Mouse (Mus musculus): ENCODE results near the gene Chst13. TPM values are rescaled to one million over a fixed set of nuclear protein-coding genes. Genes with fewer than 3 reads are reported as not detected.

Chst13 gene
- polyA plus RNA-seq, 1 experiment: not detected

DNA sequence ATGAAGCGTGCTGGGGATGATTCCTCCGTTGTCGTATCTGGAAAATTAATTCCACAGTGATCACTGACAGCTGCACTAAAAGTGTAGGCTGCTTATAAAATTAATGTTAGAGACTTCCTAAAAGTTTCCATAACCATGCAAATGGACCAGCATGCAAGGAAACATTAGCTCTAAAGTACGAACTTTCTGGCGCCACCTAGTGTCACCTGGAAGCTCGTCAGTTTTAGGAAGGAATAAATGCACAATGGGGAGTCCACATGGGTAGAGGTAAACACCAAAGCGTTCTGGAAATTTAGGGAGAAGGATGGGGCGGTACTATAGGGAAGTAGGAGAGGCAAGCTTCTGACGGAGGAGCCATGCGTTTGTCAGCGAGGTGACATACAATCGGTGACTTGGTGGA, 36.7 kb downstream of the Chst13 start:
- no peaks in the 10 kb centered on the region for H3K4me1 ChIP-seq (ENCODE audit: control insufficient read depth, insufficient read depth, low read length)
- H3K27ac ChIP-seq (ENCODE audit: insufficient read depth, low read length): no peak overlapping the region
- TF ChIP-seq CTCF (IDR thresholded peaks at IDR 0.05; ENCODE audit: borderline replicate concordance, insufficient read depth, low read length): no peak
- H3K4me3 ChIP-seq (ENCODE audit: insufficient read depth, low read length): no peak overlapping the region

Other genes with a start within 250 kb of the Chst13 start
- gene Vmn1r49, start 246.7 kb downstream of the Chst13 start, polyA plus RNA-seq (2011; ENCODE audit: insufficient read length, low read depth, missing spikeins): not detected in 2 replicates
- not detected in 2 replicates for gene Vmn1r50, start 223.8 kb downstream of the Chst13 start, polyA plus RNA-seq (2011; ENCODE audit: insufficient read length, low read depth, missing spikeins)
- gene Vmn1r51, start 202.6 kb downstream of the Chst13 start, polyA plus RNA-seq (2011; ENCODE audit: insufficient read length, low read depth, missing spikeins): not detected in 2 replicates
- not detected in 2 replicates for gene Vmn1r52, start 150.4 kb downstream of the Chst13 start, polyA plus RNA-seq (2011; ENCODE audit: insufficient read length, low read depth, missing spikeins)
- not detected in 2 replicates for gene V1ra8, start 122.4 kb downstream of the Chst13 start, polyA plus RNA-seq (2011; ENCODE audit: insufficient read length, low read depth, missing spikeins)
- gene Vmn1r53, start 100.7 kb downstream of the Chst13 start, polyA plus RNA-seq (2011; ENCODE audit: insufficient read length, low read depth, missing spikeins): not detected in 2 replicates
- gene Vmn1r54, start 78.9 kb downstream of the Chst13 start, polyA plus RNA-seq (2011; ENCODE audit: insufficient read length, low read depth, missing spikeins): not detected in 2 replicates
- gene BC048671, start 24.0 kb downstream of the Chst13 start, polyA plus RNA-seq (2011; ENCODE audit: insufficient read length, low read depth, missing spikeins): not detected in 2 replicates
- gene Uroc1, start 8.1 kb upstream of the Chst13 start, polyA plus RNA-seq (2011; ENCODE audit: insufficient read length, low read depth, missing spikeins): not detected in 2 replicates
- gene Zxdc, start 44.3 kb upstream of the Chst13 start, polyA plus RNA-seq (2011; ENCODE audit: insufficient read length, low read depth, missing spikeins): 14.2 and 14.7 TPM in 2 replicates
- gene Cfap100, start 103.6 kb upstream of the Chst13 start, polyA plus RNA-seq (2011; ENCODE audit: insufficient read length, low read depth, missing spikeins): 0.95 and 3.1 TPM in 2 replicates
- 1.1 and 1.8 TPM in 2 replicates for gene Klf15, start 137.4 kb upstream of the Chst13 start, polyA plus RNA-seq (2011; ENCODE audit: insufficient read length, low read depth, missing spikeins)
- 3.1 and 4.0 TPM in 2 replicates for gene Aldh1l1, start 161.2 kb upstream of the Chst13 start, polyA plus RNA-seq (2011; ENCODE audit: insufficient read length, low read depth, missing spikeins)

Data from embryonic fibroblast, embryonic 13.5 days (primary cell).